Mouse (Mus musculus) frontal cortex, adult 2 months (tissue): ENCODE results near the gene Rai14. TPM values are rescaled to one million over a fixed set of nuclear protein-coding genes. Genes with fewer than 3 reads are reported as not detected.

Experiments used
- DNase-seq, 2 experiments: peaks; one replicate each; pipeline ENCODE4 v3.0.0; 2022; ENCODE audit warnings: low spot score in 1 of 2; ENCODE audit errors: extremely low spot score in 1 of 2
- polyA plus RNA-seq: library from polyadenylated mRNA; depleted of rRNA; stranded (reverse); fragments of >200 nt; gene quantifications from 2 replicates; pipeline ENCODE4 v1.2.3, GENCODE M21; 2012

Rai14 gene
- polyA plus RNA-seq, 1 experiment = 10.2 TPM

GRCm38 (mm10) chr15:10655151-10655905 lies 59.1 kb downstream of the Rai14 start:
- DNase-seq = no peak

- DNase-seq = no peak
Observed at GRCm38 (mm10) chr15:10654696-10655095, 59.7 kb downstream of the Rai14 start.

- DNase-seq = no peak
Observed at GRCm38 (mm10) chr15:10652931-10653475, 61.4 kb downstream of the Rai14 start.

GRCm38 (mm10) chr15:10648372-10649109 lies 65.9 kb downstream of the Rai14 start:
- no peak for DNase-seq

GRCm38 (mm10) chr15:10646297-10646696 lies 68.1 kb downstream of the Rai14 start:
- DNase-seq = no peak

GRCm38 (mm10) chr15:10645101-10645500 lies 69.3 kb downstream of the Rai14 start:
- no peak for DNase-seq

DNA sequence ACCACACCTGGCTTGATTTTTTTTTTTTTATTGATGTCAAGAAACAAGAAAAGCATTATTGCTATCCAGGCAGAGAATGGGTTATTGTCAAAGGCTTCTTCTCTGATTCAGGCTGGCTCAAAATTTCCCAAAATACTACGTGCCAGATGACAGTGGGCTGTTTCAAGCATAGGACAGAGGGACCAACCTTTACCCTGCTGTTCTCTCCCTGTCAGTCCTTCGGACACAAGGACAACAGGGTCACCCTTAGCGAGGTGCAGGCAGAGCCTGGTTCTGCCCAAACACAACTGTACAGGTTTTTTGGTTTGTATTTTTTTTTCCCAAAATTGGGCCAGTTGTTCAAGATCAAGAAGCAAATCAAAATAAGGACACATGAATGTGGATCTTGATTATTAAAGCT lies 70.6 kb downstream of the Rai14 start:
- no peak for DNase-seq

GRCm38 (mm10) chr15:10643224-10643623 lies 71.2 kb downstream of the Rai14 start:
- no peak for DNase-seq

DNA sequence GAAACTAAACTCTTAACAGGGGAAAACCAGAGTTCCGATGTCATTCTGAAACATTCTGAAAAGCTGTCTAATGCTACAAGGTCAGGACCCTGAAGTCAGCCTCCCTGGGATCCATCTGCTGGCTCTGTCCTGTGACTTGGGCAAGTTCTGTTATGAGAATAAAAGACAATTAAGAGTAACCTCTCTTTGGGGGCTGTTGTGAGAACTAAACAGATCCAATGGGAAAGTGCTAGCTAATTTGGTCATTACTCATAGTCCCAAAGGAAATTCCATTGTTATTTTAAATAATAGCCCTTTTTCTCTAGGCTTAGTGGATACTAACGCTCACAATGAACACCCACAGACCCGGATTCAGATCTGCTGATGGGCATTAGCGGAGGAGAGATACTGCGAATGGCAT lies 72.0 kb downstream of the Rai14 start:
- no peak for DNase-seq

DNA sequence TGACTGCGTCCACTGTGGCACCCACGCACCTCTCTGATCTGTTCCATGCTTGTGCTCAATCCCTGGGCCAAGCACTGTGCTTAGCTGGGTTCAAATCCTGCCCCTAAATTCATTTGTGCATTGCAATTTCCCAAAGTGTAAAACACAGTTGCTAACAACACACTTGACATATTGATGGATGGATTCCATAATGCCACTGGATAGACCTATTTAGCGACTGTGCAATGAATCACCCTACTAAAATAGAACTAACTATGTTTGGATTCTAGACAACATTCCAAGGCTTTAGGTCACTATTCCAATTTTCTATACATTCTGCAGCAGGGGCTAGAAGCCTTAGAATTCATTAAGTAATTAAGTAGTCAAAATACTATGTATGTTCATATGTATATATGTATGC lies 73.7 kb downstream of the Rai14 start:
- no peak for DNase-seq

DNA sequence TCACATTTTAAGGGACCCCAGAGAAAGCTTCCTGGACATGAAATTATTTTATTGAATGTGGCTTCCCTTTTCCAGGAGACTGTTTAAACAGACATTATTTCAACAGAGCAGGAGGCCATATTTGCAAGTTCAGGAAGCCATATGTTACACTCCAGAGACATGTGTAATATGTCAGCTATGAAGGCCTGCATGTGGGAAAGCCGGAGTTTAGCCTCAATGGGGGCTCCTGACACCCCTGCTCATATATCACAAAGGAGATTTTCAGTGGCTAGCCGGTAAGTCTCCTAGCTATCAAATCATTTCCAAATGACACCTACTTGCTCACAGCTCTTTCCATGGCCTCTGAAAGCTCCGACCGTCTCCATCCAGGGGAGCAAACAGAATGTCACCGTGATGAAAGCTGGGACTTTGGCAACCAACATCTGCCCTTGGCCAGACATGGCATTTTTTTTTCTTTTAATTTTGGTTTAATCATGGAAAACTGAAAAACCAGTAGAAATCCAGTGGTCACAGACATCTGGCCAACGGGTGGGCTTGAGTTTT lies 77.1 kb downstream of the Rai14 start:
- no peak for DNase-seq

- DNase-seq = no peak
Observed at GRCm38 (mm10) chr15:10636844-10637243, 77.6 kb downstream of the Rai14 start.

DNA sequence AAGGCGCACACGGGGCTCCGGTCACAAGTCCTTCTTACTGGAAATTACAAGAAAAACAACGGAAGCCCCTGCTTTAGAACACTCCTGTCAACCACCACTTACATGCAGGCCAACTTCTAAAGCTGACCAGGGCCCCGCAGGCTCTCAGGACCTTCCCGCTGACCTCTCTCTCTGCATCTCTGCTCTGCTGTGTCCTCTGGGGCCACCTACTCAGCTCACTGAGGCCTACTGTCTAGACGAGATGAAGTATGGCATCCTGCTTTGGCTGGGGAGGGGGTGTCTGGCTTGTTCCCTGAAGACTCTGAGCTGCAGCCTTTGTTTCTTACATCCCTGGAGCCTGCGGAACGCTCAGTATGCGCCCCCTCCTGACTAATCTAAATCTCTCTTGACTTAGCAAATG lies 79.3 kb downstream of the Rai14 start:
- DNase-seq = no peak

DNA sequence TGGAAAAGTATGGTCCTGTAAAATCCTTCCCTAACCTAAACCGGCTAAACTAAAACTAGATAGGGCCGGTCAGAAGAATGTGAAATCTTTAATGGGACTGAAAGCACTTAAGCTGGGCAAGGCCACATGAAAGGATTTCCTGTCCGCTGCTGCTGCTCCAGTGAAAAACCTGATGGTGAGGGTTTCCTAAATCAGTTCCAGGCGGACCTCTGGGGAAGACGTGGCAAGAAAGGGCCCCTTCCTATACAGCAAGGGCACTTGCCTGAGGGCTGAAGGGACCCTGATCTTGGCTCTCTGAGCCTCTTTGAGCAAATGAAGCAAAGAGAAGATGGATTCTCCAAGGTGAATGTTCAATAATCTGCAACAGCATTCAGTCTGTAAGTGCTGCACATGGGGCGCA lies 80.2 kb downstream of the Rai14 start:
- DNase-seq = no peak

GRCm38 (mm10) chr15:10633381-10633780 lies 81.0 kb downstream of the Rai14 start:
- no peak for DNase-seq

DNA sequence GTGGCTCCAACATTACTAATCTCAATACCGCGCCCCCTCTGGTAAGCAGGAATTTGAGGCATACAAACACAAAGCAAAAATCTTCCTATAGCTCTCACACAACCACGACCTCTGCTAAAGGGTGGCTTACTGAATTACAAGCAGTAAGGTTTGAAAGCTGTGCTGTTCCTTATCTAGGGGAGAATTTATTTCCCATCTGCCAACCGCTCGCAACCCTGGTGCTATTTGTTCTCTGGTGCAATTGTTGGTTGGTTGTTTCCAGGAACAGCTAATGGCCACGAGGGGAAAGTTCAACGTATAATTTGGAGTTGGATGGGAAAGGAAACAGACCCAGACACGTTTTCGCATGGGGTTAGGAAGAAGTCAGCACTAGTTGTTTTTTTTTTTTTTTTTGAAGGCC lies 81.8 kb downstream of the Rai14 start:
- no peak for DNase-seq

DNA sequence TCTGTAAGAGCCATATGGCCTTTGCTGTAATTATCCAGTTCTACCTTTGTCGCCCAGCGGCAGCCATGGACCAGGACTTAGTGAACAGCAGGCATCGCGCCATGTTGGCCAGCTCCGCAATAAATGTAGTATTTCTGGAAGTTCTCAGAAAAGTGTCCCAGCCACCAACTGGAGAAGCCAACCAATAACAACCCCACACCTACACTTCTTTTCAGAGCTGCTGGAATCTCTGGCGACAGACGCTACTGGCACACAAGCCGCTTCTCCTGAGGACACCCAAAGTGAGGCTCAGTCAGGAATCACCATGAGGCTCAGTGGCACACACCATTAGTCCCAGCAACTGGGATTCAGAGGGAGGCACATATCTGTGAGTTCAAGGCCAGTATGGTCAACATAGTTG lies 82.4 kb downstream of the Rai14 start:
- no peak for DNase-seq

- DNase-seq = no peak
Observed at GRCm38 (mm10) chr15:10631541-10631940, 82.9 kb downstream of the Rai14 start.

DNA sequence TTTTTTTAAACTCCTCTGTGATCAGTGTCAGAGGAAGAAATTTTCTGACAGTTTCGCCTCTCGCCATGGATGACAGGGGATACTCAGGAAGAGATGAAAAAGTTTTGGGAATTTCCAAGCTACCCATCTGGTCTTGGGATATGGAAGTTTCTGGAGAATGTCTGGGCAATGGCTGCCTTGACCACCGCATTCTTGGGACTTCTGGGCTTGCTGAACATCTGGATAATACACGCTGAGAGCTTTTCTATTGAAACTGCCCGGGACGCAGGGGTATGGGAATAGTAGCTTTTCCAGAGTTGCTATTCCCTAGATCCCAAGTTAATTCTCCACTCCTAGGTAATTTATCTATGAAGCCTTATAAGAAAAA lies 85.5 kb downstream of the Rai14 start:
- no peak for DNase-seq

GRCm38 (mm10) chr15:10628131-10628979 lies 86.1 kb downstream of the Rai14 start:
- no peak for DNase-seq
